In genomic region chr14:38730465-38730864, GRCm38 (mm10) we compare ENCODE assay signal across 23 mouse cellular contexts.
A peak's percentile ranks its signal among the peaks of the same experiment; 100 is the strongest.
DNase-seq lines count a peak whose midpoint lies in the region; ATAC-seq and TF ChIP-seq lines count a peak whose summit lies in the region.
"Had no signal": no experiment of that assay in that cellular context is flagged by ENCODE, and none has a peak within 500 bp of the region (broad histone marks: within the 10 kb centered on the region; RNA-seq: fewer than 3 reads in every experiment).

No protein-coding gene starts in this region.

- 0 out of 2 replicates have a peak, but pooled peaks have one; percentile 38 for ATAC-seq in forebrain, embryonic 13.5 days
- no peak for ATAC-seq in forebrain, embryonic 12.5 days (ENCODE audit: low FRiP score)
- no peak for ATAC-seq in midbrain, embryonic 11.5 days (ENCODE audit: low FRiP score)
- no peak for ATAC-seq in midbrain, embryonic 14.5 days (ENCODE audit: low FRiP score, low TSS enrichment)
- ATAC-seq: activated CD4-positive, CD25-positive, alpha-beta regulatory T cell, adult 4 months; forebrain, embryonic 15.5 days; Patski had no signal

- no peaks in the 10 kb centered on the region for H3K27me3 ChIP-seq in forebrain, embryonic 13.5 days
- no peaks in the 10 kb centered on the region for H3K27me3 ChIP-seq in forebrain, embryonic 12.5 days
- no peaks in the 10 kb centered on the region for H3K27me3 ChIP-seq in midbrain, embryonic 11.5 days (ENCODE audit: control insufficient read depth, insufficient read depth, low read length)
- H3K27me3 ChIP-seq in midbrain, embryonic 14.5 days (ENCODE audit: control insufficient read depth, insufficient read depth, low read length): no peaks in the 10 kb centered on the region
- H3K27me3 ChIP-seq: embryonic facial prominence, embryonic 13.5 days; embryonic facial prominence, embryonic 15.5 days; forebrain, embryonic 15.5 days; Patski had no signal

- H3K4me1 ChIP-seq in forebrain, embryonic 13.5 days: no peaks in the 10 kb centered on the region
- no peaks in the 10 kb centered on the region for H3K4me1 ChIP-seq in forebrain, embryonic 12.5 days
- no peaks in the 10 kb centered on the region for H3K4me1 ChIP-seq in midbrain, embryonic 11.5 days (ENCODE audit: control insufficient read depth, insufficient read depth, low read length)
- H3K4me1 ChIP-seq in midbrain, embryonic 14.5 days (ENCODE audit: control insufficient read depth, insufficient read depth, low read length): no peaks in the 10 kb centered on the region
- H3K4me1 ChIP-seq: embryonic facial prominence, embryonic 13.5 days; embryonic facial prominence, embryonic 15.5 days; forebrain, embryonic 15.5 days had no signal

- no peak overlapping the region for H3K27ac ChIP-seq in forebrain, embryonic 13.5 days
- no peak overlapping the region for H3K27ac ChIP-seq in forebrain, embryonic 12.5 days
- no peak overlapping the region for H3K27ac ChIP-seq in midbrain, embryonic 11.5 days (ENCODE audit: low read depth, low read length)
- H3K27ac ChIP-seq in midbrain, embryonic 14.5 days (replicated peaks; ENCODE audit: low read depth, low read length): no peak overlapping the region
- H3K27ac ChIP-seq: embryonic facial prominence, embryonic 13.5 days; embryonic facial prominence, embryonic 15.5 days; forebrain, embryonic 15.5 days had no signal

- no peak overlapping the region for H3K4me3 ChIP-seq in forebrain, embryonic 13.5 days
- no peak overlapping the region for H3K4me3 ChIP-seq in forebrain, embryonic 12.5 days (replicated peaks)
- H3K4me3 ChIP-seq in midbrain, embryonic 11.5 days (ENCODE audit: low read depth, low read length): no peak overlapping the region
- no peak overlapping the region for H3K4me3 ChIP-seq in midbrain, embryonic 14.5 days (replicated peaks; ENCODE audit: low read depth, low read length)
- H3K4me3 ChIP-seq: embryonic facial prominence, embryonic 13.5 days; embryonic facial prominence, embryonic 15.5 days; erythroblast, embryonic 14.5 days; forebrain, embryonic 15.5 days had no signal

- no peaks in the 10 kb centered on the region for H3K36me3 ChIP-seq in forebrain, embryonic 13.5 days (ENCODE audit: poor library complexity, severe bottlenecking)
- no peaks in the 10 kb centered on the region for H3K36me3 ChIP-seq in forebrain, embryonic 12.5 days (replicated peaks)
- H3K36me3 ChIP-seq in midbrain, embryonic 11.5 days (ENCODE audit: control insufficient read depth, insufficient read depth, low read length): no peaks in the 10 kb centered on the region
- H3K36me3 ChIP-seq in midbrain, embryonic 14.5 days (ENCODE audit: control insufficient read depth, insufficient read depth, low read length): no peaks in the 10 kb centered on the region
- H3K36me3 ChIP-seq: embryonic facial prominence, embryonic 13.5 days; embryonic facial prominence, embryonic 15.5 days; forebrain, embryonic 15.5 days had no signal

- no peak for TF ChIP-seq CTCF in brain, embryonic 14.5 days (IDR thresholded peaks at IDR 0.05; ENCODE audit: borderline replicate concordance, extremely low read depth, insufficient read depth, insufficient read length)

- TF ChIP-seq POLR2A in brain, embryonic 14.5 days (IDR thresholded peaks at IDR 0.05; ENCODE audit: borderline replicate concordance, extremely low read depth, insufficient read depth, insufficient read length, poor library complexity, severe bottlenecking): no peak

- no peak overlapping the region for H3K4me2 ChIP-seq in forebrain, embryonic 13.5 days
- no peak overlapping the region for H3K4me2 ChIP-seq in forebrain, embryonic 12.5 days
- H3K4me2 ChIP-seq in midbrain, embryonic 11.5 days: no peak overlapping the region
- no peak overlapping the region for H3K4me2 ChIP-seq in midbrain, embryonic 14.5 days (ENCODE audit: low read length)
- H3K4me2 ChIP-seq: embryonic facial prominence, embryonic 13.5 days; embryonic facial prominence, embryonic 15.5 days; forebrain, embryonic 15.5 days had no signal

- H3K9me3 ChIP-seq in forebrain, embryonic 13.5 days (replicated peaks): no peaks in the 10 kb centered on the region
- H3K9me3 ChIP-seq in forebrain, embryonic 12.5 days: no peaks in the 10 kb centered on the region
- no peaks in the 10 kb centered on the region for H3K9me3 ChIP-seq in midbrain, embryonic 11.5 days (ENCODE audit: control insufficient read depth, low read length)
- H3K9me3 ChIP-seq in midbrain, embryonic 14.5 days (ENCODE audit: control insufficient read depth, low read length): no peaks in the 10 kb centered on the region
- H3K9me3 ChIP-seq: embryonic facial prominence, embryonic 13.5 days; embryonic facial prominence, embryonic 15.5 days; forebrain, embryonic 15.5 days had no signal

- H3K9ac ChIP-seq in forebrain, embryonic 13.5 days: no peak overlapping the region
- no peak overlapping the region for H3K9ac ChIP-seq in forebrain, embryonic 12.5 days
- no peak overlapping the region for H3K9ac ChIP-seq in midbrain, embryonic 11.5 days (ENCODE audit: low read length)
- no peak overlapping the region for H3K9ac ChIP-seq in midbrain, embryonic 14.5 days (replicated peaks; ENCODE audit: low read length)
- H3K9ac ChIP-seq: embryonic facial prominence, embryonic 13.5 days; embryonic facial prominence, embryonic 15.5 days; forebrain, embryonic 15.5 days had no signal

- peak; percentile 47 for DNase-seq in midbrain, embryonic 11.5 days (ENCODE audit: low spot score, missing footprints)
- DNase-seq in midbrain, embryonic 14.5 days: no peak
- DNase-seq in Muller cell, postnatal 12 days (ENCODE audit: inconsistent ontology term): peak; percentile 45
- peak; percentile 76 for DNase-seq in brain, embryonic 14.5 days (ENCODE audit: low read depth)
- DNase-seq in thymus, postnatal 25 days: no peak
- DNase-seq: adrenal gland, adult 8-10 months; adrenal gland, postnatal 14 days; adrenal gland, postnatal 36 days; cerebellum, adult 11 months; cerebellum, adult 18-20 months; cerebellum, adult 8-10 months; cerebellum, adult 9-11 months; cerebellum, postnatal 14 days; cerebellum, postnatal 36 days; embryo, embryonic 11 days had no signal

Comparison
In these comparisons a context has a peak if more than half of its experiments do, and no peak if none do; other contexts are left out.
1. DNase-seq: peak in midbrain, embryonic 11.5 days (single experiment), Muller cell, postnatal 12 days (single experiment) and brain, embryonic 14.5 days (single experiment); none in midbrain, embryonic 14.5 days (single experiment) and thymus, postnatal 25 days (single experiment).